Mouse (Mus musculus) heart, adult 2 months (tissue): ENCODE measurements at regions not wholly inside any gene's neighbourhood (a gene's known extent, or its start where the extent isn't known, plus 50 kb on each side); places are given as distances from the start of the nearest gene placed in this dataset.
"Not testable (repeated sequence)": the region's sequence is repeated elsewhere in the genome, so short reads cannot be mapped to it uniquely, and the experiment has no call there.

Source experiments
- CTCF ChIP-seq: fragments of 200-600 bp; IDR thresholded peaks from 2 replicates; pipeline ENCODE4 v1.8.1; 2022; ENCODE audit warnings: antibody characterized with exemption, mild to moderate bottlenecking, moderate library complexity
- EP300 ChIP-seq: fragments of 200-500 bp; IDR thresholded peaks from 2 replicates; pipeline ENCODE4 v1.6.1; 2011; ENCODE audit warnings: low read depth, low read length, control low read depth; ENCODE audit not compliant: insufficient read depth
- POLR2A ChIP-seq: fragments of 200-500 bp; IDR thresholded peaks from 2 replicates; pipeline ENCODE4 v1.6.1; 2011; ENCODE audit warnings: mild to moderate bottlenecking, low read depth, low read length, control low read depth; ENCODE audit not compliant: insufficient read depth

DNA sequence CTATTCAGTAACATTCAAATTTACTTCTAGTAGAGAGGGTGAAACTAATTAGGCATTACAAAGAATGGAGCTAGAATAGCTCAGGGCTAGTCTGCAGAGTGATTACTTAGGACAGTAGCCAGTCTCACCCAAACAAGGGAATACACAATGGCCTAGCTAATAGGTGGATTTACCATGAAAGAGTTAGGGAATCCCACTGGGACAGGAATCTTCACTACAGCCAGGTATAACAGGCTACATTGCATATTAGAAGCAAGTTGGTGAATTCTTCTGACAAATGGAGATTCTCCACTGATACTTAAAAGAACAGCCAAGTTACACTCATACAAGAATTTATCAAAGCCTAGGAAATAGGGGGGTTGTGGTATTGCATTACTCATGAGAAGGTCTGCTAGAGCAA, 670.2 kb upstream of the Chrm3 start:
- not testable (repeated sequence) for TF ChIP-seq CTCF, POLR2A, EP300
